Mouse (Mus musculus): ENCODE results near the gene Gng2.
"Not testable (repeated sequence)": the region's sequence is repeated elsewhere in the genome, so short reads cannot be mapped to it uniquely, and the experiment has no call there.

The Gng2 gene

GRCm38 (mm10) chr14:19938545-19938944 is 38.9 kb downstream of the Gng2 start:
- DNase-seq (ENCODE audit: low read depth, low spot score) = no peak

GRCm38 (mm10) chr14:19935084-19935483 is 42.3 kb downstream of the Gng2 start:
- DNase-seq (ENCODE audit: low read depth, low spot score) = no peak

GRCm38 (mm10) chr14:19933314-19933713 is 44.1 kb downstream of the Gng2 start:
- DNase-seq (ENCODE audit: low read depth, low spot score) = no peak

- DNase-seq (ENCODE audit: low read depth, low spot score) = no peak
These were observed 49.5 kb downstream of the Gng2 start for GRCm38 (mm10) chr14:19927879-19928278.

GRCm38 (mm10) chr14:19927156-19927555 is 50.3 kb downstream of the Gng2 start:
- DNase-seq (ENCODE audit: low read depth, low spot score) = no peak

- no peak for DNase-seq (ENCODE audit: low read depth, low spot score)
These were observed 51.1 kb downstream of the Gng2 start for GRCm38 (mm10) chr14:19926312-19926711.

GRCm38 (mm10) chr14:19925157-19925556 is 52.3 kb downstream of the Gng2 start:
- DNase-seq (ENCODE audit: low read depth, low spot score) = no peak

GRCm38 (mm10) chr14:19924086-19924485 is 53.3 kb downstream of the Gng2 start:
- no peak for DNase-seq (ENCODE audit: low read depth, low spot score)

- DNase-seq (ENCODE audit: low read depth, low spot score) = no peak
These were observed 57.2 kb downstream of the Gng2 start for GRCm38 (mm10) chr14:19920254-19920691.

- DNase-seq (ENCODE audit: low read depth, low spot score) = no peak
These were observed 57.6 kb downstream of the Gng2 start for GRCm38 (mm10) chr14:19919789-19920188.

- no peak for DNase-seq (ENCODE audit: low read depth, low spot score)
These were observed 59.9 kb downstream of the Gng2 start for GRCm38 (mm10) chr14:19917534-19917933.

GRCm38 (mm10) chr14:19916315-19916714 is 61.1 kb downstream of the Gng2 start:
- no peak for DNase-seq (ENCODE audit: low read depth, low spot score)

- DNase-seq (ENCODE audit: low read depth, low spot score) = no peak
These were observed 64.5 kb downstream of the Gng2 start for GRCm38 (mm10) chr14:19912891-19913290.

- no peak for DNase-seq (ENCODE audit: low read depth, low spot score)
These were observed 71.8 kb downstream of the Gng2 start for GRCm38 (mm10) chr14:19905615-19906014.

GRCm38 (mm10) chr14:19904821-19905220 is 72.6 kb downstream of the Gng2 start:
- DNase-seq (ENCODE audit: low read depth, low spot score) = no peak

GRCm38 (mm10) chr14:19904031-19904430 is 73.4 kb downstream of the Gng2 start:
- no peak for DNase-seq (ENCODE audit: low read depth, low spot score)

GRCm38 (mm10) chr14:19900492-19900891 is 76.9 kb downstream of the Gng2 start:
- no peak for DNase-seq (ENCODE audit: low read depth, low spot score)

- no peak for DNase-seq (ENCODE audit: low read depth, low spot score)
These were observed 89.9 kb downstream of the Gng2 start for GRCm38 (mm10) chr14:19887569-19887968.

- not testable (repeated sequence) for DNase-seq (ENCODE audit: low read depth, low spot score)
These were observed 93.0 kb downstream of the Gng2 start for GRCm38 (mm10) chr14:19884431-19884830.

- no peak for DNase-seq (ENCODE audit: low read depth, low spot score)
These were observed 103.1 kb downstream of the Gng2 start for GRCm38 (mm10) chr14:19874201-19874807.

GRCm38 (mm10) chr14:19867286-19867935 is 110.0 kb downstream of the Gng2 start:
- no peak for DNase-seq (ENCODE audit: low read depth, low spot score)

GRCm38 (mm10) chr14:19865121-19865520 is 112.3 kb downstream of the Gng2 start:
- DNase-seq (ENCODE audit: low read depth, low spot score) = not testable (repeated sequence)

- DNase-seq (ENCODE audit: low read depth, low spot score) = no peak
These were observed 115.9 kb downstream of the Gng2 start for GRCm38 (mm10) chr14:19861311-19862080.

Data from c-Kit-negative CD71-positive TER-119-positive erythroid progenitor cells, embryonic 14.5 days (primary cell).